Mouse (Mus musculus) CH12.LX (cell line): ENCODE measurements at regions not wholly inside any gene's neighbourhood (a gene's known extent, or its start where the extent isn't known, plus 50 kb on each side); places are given as distances from the start of the nearest gene placed in this dataset.

Experiments
- CHD1 ChIP-seq: IDR thresholded peaks from 2 replicates; pipeline ENCODE4 v1.6.1; 2012; ENCODE audit warnings: low read depth, low read length, improper control_type of control experiment, inconsistent platforms
- CTCF ChIP-seq, 2 experiments: IDR thresholded peaks in 1 of 2; conservative IDR thresholded peaks in 1 of 2; 2 replicates each; pipeline ENCODE4 v1.5.1; 2011 to 2012; ENCODE audit warnings: low read depth in 2 of 2, low read length in 2 of 2, improper control_type of control experiment in 1 of 2, inconsistent platforms in 1 of 2, mild to moderate bottlenecking in 1 of 2, moderate library complexity in 1 of 2
- EP300 ChIP-seq: IDR thresholded peaks from 2 replicates; pipeline ENCODE4 v1.6.1; 2011; ENCODE audit warnings: low read length, improper control_type of control experiment
- HCFC1 ChIP-seq: IDR thresholded peaks from 2 replicates; pipeline ENCODE4 v1.6.1; 2012; ENCODE audit warnings: low read depth, mild to moderate bottlenecking, inconsistent platforms, low read length, improper control_type of control experiment
- MAX ChIP-seq: IDR thresholded peaks from 2 replicates; pipeline ENCODE4 v1.6.1; 2011; ENCODE audit warnings: low read length, improper control_type of control experiment
- NRF1 ChIP-seq: IDR thresholded peaks from 2 replicates; pipeline ENCODE4 v1.6.1; 2014; ENCODE audit warnings: low read depth, mild to moderate bottlenecking, inconsistent platforms, low read length, improper control_type of control experiment, moderate library complexity
- POLR2A ChIP-seq: IDR thresholded peaks from 2 replicates; pipeline ENCODE4 v1.6.1; 2011; ENCODE audit warnings: low read depth, mild to moderate bottlenecking, improper control_type of control experiment, low read length
- RCOR1 ChIP-seq: conservative IDR thresholded peaks from 2 replicates; pipeline ENCODE4 v1.6.1; 2012; ENCODE audit warnings: low read depth, mild to moderate bottlenecking, inconsistent platforms, low read length, improper control_type of control experiment
- SIN3A ChIP-seq: IDR thresholded peaks from 2 replicates; pipeline ENCODE4 v1.6.1; 2012; ENCODE audit warnings: low read length, improper control_type of control experiment, inconsistent platforms
- USF2 ChIP-seq: conservative IDR thresholded peaks from 2 replicates; pipeline ENCODE4 v1.6.1; 2011; ENCODE audit warnings: low read depth, low read length, improper control_type of control experiment
- ZC3H11A ChIP-seq: IDR thresholded peaks from 2 replicates; pipeline ENCODE4 v1.6.1; 2012; ENCODE audit warnings: low read depth, mild to moderate bottlenecking, inconsistent platforms, low read length, improper control_type of control experiment

DNA sequence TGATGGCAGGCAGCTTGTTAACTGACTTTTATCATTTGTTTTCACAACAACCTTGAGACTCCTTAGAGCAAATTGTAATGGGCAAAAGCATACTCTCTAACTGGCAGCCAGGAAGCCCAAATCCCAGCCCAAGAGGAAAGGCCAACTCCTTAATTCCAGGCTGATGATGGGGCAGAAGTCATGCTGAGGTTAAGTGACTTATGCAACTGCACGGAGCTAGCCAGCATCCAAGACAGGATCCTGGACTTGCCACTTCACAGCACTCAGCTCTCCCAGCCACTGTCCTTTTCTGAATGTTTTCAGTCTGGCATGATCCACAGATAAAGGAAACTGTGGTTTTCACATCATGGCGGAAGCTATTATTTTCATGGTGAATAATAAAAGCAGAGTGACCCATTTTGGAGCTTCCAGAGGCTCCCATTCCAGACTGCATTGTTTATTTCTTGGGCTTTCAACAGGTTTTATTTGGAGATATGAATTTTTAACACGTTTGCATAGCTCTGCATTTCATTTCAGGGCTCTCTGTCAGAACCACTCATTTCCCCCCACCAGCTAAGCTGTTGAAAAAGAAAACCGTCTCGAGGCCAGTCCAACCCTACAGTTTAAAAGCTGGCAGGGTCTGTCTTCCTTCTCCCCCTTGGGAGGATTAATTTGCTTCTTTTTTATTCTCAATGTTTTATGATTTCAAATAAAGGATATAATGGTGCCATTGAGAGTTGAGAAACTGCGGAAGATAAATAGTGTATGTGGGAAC, 288.7 kb downstream of the Rab28 start:
- TF ChIP-seq CHD1 (no peak), CTCF (conservative IDR thresholded peaks at IDR 0.05 in 1 of 2, IDR thresholded peaks at IDR 0.05 in 1 of 2; ENCODE audit: low read depth in 2 of 2, low read length in 2 of 2) (no peak), ZC3H11A (no peak), POLR2A (no peak), EP300 (no peak), SIN3A (no peak), NRF1 (no peak), MAX (no peak), HCFC1 (no peak), USF2 (no peak), RCOR1 (no peak)
